Mouse (Mus musculus): ENCODE data around the gene Poc1b. TPM values are rescaled to one million over a fixed set of nuclear protein-coding genes. Genes with fewer than 3 reads are reported as not detected.
A peak's percentile ranks its signal among the peaks of the same experiment; 100 is the strongest.

The Poc1b gene
- 16.4 and 21.8 TPM in 2 replicates for polyA plus RNA-seq (2012; ENCODE audit: insufficient read depth, insufficient read length, missing spikeins)

DNA sequence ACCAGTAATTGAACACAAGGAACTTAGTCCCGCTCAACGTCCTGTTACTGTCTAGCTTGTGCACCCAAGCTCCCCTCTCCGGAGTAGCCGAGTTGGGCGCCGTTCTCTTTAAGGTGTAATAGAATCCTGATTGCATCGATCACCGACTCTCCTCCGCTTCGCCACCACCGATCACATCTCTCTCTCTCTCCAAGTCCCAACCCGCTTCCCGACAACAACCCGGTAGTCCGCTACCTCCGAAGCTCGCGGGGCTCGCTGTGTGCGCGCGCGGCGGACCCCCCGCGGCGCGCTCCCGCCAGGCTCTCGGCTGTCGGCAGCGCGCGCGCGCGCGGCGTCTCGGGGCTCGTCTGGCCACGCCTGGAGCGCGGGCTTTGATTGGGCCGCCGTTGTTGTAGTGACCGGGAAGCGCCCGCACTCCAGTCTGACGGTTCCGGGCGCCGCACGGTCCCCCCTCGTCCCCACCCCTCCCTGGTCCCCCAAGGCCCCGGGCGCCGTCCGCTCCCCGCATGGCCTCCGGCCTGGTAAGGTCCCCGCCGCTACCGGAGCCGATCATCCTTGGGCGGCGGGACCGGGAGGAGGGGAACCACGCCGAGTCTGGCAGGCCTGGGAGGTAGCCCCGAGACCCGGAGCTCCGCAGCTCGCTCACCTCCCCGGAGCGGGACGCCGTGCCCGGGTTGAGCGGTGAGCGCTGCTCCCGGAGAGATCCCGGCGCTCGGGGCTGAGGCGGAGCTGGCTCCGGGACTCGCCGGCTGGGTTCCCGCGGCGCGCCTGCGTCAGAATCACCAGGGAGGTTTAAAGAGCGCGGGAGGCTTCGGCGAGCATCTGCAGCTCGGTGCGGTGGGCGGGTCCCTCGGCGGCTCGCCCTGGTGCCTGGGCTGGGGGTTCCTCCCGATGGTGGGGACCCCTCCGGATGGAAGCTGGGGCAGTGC is at the start of gene Poc1b:
Gene Poc1b (plus strand): TSS at position 334 of the 929 bp plus-strand sequence.
- TF ChIP-seq CTCF (IDR thresholded peaks at IDR 0.05; ENCODE audit: low read depth, low read length): no peak
- TF ChIP-seq POLR2A (IDR thresholded peaks at IDR 0.05; ENCODE audit: borderline replicate concordance, low read depth, low read length): no peak

DNA sequence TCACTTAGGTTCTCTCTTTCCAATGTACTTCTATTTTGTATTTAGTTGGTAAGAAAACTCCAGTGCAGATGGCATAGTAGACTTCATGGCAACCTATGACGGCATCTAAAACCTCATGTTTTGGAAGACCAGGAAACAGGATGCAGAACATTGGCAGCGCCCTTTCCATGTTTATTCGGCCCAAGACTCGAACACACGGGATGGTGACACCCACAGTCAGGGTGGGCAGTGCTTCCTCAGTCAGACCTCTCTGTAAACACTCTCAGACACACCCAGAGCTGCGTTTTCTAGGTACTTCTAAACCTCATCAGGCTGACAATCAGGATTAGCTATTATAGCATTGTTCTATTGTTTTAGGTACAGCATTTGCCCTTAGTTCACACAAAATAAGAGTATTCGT is 46.2 kb upstream of the Poc1b start:
- TF ChIP-seq POLR2A (IDR thresholded peaks at IDR 0.05; ENCODE audit: borderline replicate concordance, low read depth, low read length) (no peak), CTCF (IDR thresholded peaks at IDR 0.05; ENCODE audit: low read depth, low read length) (no peak)
- no peak overlapping the region for H3K27ac ChIP-seq (ENCODE audit: insufficient read depth, low read depth, low read length)
- 0 out of 2 replicates have a peak, but pooled peaks cover 2% of the 10 kb centered on the region for H3K4me1 ChIP-seq (ENCODE audit: control insufficient read depth, insufficient read depth, low read length)
- no peak overlapping the region for H3K4me3 ChIP-seq (ENCODE audit: insufficient read depth, low read length)

More for the DNA sequence above, at the start of gene Poc1b:
- Histone ChIP-seq H3K4me3 (ENCODE audit: insufficient read depth, low read length) (peak within 1 kb of the TSS; percentile 99), H3K4me1 (ENCODE audit: control insufficient read depth, insufficient read depth, low read length) (peaks cover 6% of the 10 kb centered on the region; the same call in 1 of the 2 replicates), H3K27ac (ENCODE audit: insufficient read depth, low read depth, low read length) (peak within 1 kb of the TSS; percentile 91)

- no peak overlapping the region for H3K4me3 ChIP-seq (ENCODE audit: insufficient read depth, low read length)
- TF ChIP-seq CTCF (IDR thresholded peaks at IDR 0.05; ENCODE audit: low read depth, low read length) (no peak), POLR2A (IDR thresholded peaks at IDR 0.05; ENCODE audit: borderline replicate concordance, low read depth, low read length) (no peak)
These were observed 45.4 kb upstream of the Poc1b start for GRCm38 (mm10) chr10:99061418-99061817.

DNA sequence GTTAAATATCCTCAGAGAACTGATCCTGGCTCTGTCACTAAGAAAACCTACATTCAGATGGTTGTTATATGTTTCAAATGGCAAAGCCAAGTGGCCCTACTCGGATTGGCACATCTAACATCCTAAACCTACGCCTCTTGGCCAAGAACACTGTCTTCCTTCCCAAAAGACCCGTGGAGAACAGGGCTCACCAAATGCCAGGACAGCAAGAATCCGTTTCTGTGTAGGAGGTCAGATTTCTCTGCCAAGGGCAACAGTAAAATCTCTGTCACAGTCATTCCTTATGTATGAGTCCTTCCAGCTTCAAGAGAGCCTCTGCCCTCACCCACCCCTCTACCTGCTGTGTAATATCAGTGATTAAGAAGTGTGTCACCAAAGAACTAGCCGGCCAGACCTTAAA is 44.3 kb upstream of the Poc1b start:
- no peak overlapping the region for H3K27ac ChIP-seq (ENCODE audit: insufficient read depth, low read depth, low read length)
- H3K4me1 ChIP-seq (ENCODE audit: control insufficient read depth, insufficient read depth, low read length): 0 out of 2 replicates have a peak, but pooled peaks cover 2% of the 10 kb centered on the region
- TF ChIP-seq CTCF (IDR thresholded peaks at IDR 0.05; ENCODE audit: low read depth, low read length): no peak
- TF ChIP-seq POLR2A (IDR thresholded peaks at IDR 0.05; ENCODE audit: borderline replicate concordance, low read depth, low read length): no peak
- H3K4me3 ChIP-seq (ENCODE audit: insufficient read depth, low read length): no peak overlapping the region

More at GRCm38 (mm10) chr10:99061418-99061817, 45.4 kb upstream of the Poc1b start:
- H3K27ac ChIP-seq (ENCODE audit: insufficient read depth, low read depth, low read length): no peak overlapping the region
- 0 out of 2 replicates have a peak, but pooled peaks cover 2% of the 10 kb centered on the region for H3K4me1 ChIP-seq (ENCODE audit: control insufficient read depth, insufficient read depth, low read length)

- no peak overlapping the region for H3K27ac ChIP-seq (ENCODE audit: insufficient read depth, low read depth, low read length)
- H3K4me1 ChIP-seq (ENCODE audit: control insufficient read depth, insufficient read depth, low read length): peaks cover 8% of the 10 kb centered on the region
- TF ChIP-seq POLR2A (IDR thresholded peaks at IDR 0.05; ENCODE audit: borderline replicate concordance, low read depth, low read length) (no peak), CTCF (IDR thresholded peaks at IDR 0.05; ENCODE audit: low read depth, low read length) (no peak)
These were observed 30.5 kb upstream of the Poc1b start for GRCm38 (mm10) chr10:99076113-99076895.

GRCm38 (mm10) chr10:99078621-99079020 is 28.2 kb upstream of the Poc1b start:
- Histone ChIP-seq H3K4me1 (ENCODE audit: control insufficient read depth, insufficient read depth, low read length) (peaks cover 24% of the 10 kb centered on the region), H3K27ac (ENCODE audit: insufficient read depth, low read depth, low read length) (no peak overlapping the region), H3K4me3 (ENCODE audit: insufficient read depth, low read length) (no peak overlapping the region)
- TF ChIP-seq CTCF (IDR thresholded peaks at IDR 0.05; ENCODE audit: low read depth, low read length) (no peak), POLR2A (IDR thresholded peaks at IDR 0.05; ENCODE audit: borderline replicate concordance, low read depth, low read length) (no peak)

More at GRCm38 (mm10) chr10:99076113-99076895, 30.5 kb upstream of the Poc1b start:
- no peak overlapping the region for H3K4me3 ChIP-seq (ENCODE audit: insufficient read depth, low read length)

GRCm38 (mm10) chr10:99081569-99081990 is 25.3 kb upstream of the Poc1b start:
- H3K4me3 ChIP-seq (ENCODE audit: insufficient read depth, low read length): no peak overlapping the region
- peaks cover 27% of the 10 kb centered on the region for H3K4me1 ChIP-seq (ENCODE audit: control insufficient read depth, insufficient read depth, low read length)
- TF ChIP-seq CTCF (IDR thresholded peaks at IDR 0.05; ENCODE audit: low read depth, low read length): no peak
- no peak for TF ChIP-seq POLR2A (IDR thresholded peaks at IDR 0.05; ENCODE audit: borderline replicate concordance, low read depth, low read length)
- peak overlapping the region; percentile 66 for H3K27ac ChIP-seq (ENCODE audit: insufficient read depth, low read depth, low read length)

GRCm38 (mm10) chr10:99083431-99084003 is 23.3 kb upstream of the Poc1b start:
- Histone ChIP-seq H3K4me1 (ENCODE audit: control insufficient read depth, insufficient read depth, low read length) (peaks cover 31% of the 10 kb centered on the region), H3K4me3 (ENCODE audit: insufficient read depth, low read length) (no peak overlapping the region), H3K27ac (ENCODE audit: insufficient read depth, low read depth, low read length) (no peak overlapping the region)
- no peak for TF ChIP-seq CTCF (IDR thresholded peaks at IDR 0.05; ENCODE audit: low read depth, low read length)
- no peak for TF ChIP-seq POLR2A (IDR thresholded peaks at IDR 0.05; ENCODE audit: borderline replicate concordance, low read depth, low read length)
